Mouse (Mus musculus): Measurements from ENCODE around the gene Snx25. TPM values are rescaled to one million over a fixed set of nuclear protein-coding genes. Genes with fewer than 3 reads are reported as not detected.
"Not testable (repeated sequence)": the region's sequence is repeated elsewhere in the genome, so short reads cannot be mapped to it uniquely, and the experiment has no call there.

Snx25 gene
- polyA plus RNA-seq, 1 experiment from 2014 or later, result 7.9 TPM

GRCm38 (mm10) chr8:46142498-46143081 is 9.4 kb downstream of the Snx25 start:
- 89% methylated on average over 4 of the region's 4 CpGs for WGBS
- Histone ChIP-seq H3K36me3 (ENCODE audit: control insufficient read depth, insufficient read depth, low read length) (no peaks in the 10 kb centered on the region), H3K9ac (ENCODE audit: low read depth, low read length) (no peak overlapping the region), H3K9me3 (ENCODE audit: control insufficient read depth, low read length) (no peaks in the 10 kb centered on the region), H3K27me3 (ENCODE audit: control insufficient read depth, insufficient read depth, low read length) (no peaks in the 10 kb centered on the region), H3K27ac (ENCODE audit: low read depth, low read length) (no peak overlapping the region), H3K4me2 (replicated peaks; ENCODE audit: low read depth, low read length) (no peak overlapping the region), H3K4me1 (replicated peaks; ENCODE audit: control insufficient read depth, insufficient read depth, low read length) (no peaks in the 10 kb centered on the region), H3K4me3 (ENCODE audit: low read depth, low read length) (no peak overlapping the region)
- ATAC-seq (ENCODE audit: low FRiP score) (no peak), DNase-seq (ENCODE audit: low spot score) (no peak)

DNA sequence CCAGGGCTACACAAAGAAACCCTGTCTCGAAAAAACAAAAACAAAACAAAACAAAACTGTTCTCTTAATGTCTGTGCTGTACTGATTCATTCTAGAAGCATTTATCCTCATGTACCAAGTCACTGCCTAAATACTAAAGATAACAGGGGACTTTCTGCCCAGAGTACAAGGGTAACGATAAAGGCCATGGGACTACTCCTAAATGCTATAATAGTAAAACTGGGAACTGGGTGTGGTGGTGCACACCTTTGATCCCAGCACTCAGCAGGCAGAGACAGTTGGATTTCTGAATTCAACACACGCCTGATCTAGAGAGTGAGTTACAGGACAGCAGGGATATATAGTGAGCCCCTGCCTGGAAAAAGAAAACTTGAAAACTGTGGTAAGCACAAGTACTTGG is 10.3 kb downstream of the Snx25 start:
- DNase-seq (ENCODE audit: low spot score), result no peak
- WGBS, result 93% methylated on average over 3 of the region's 3 CpGs
- no peak for ATAC-seq (ENCODE audit: low FRiP score)
- Histone ChIP-seq H3K9me3 (ENCODE audit: control insufficient read depth, low read length) (no peaks in the 10 kb centered on the region), H3K27me3 (ENCODE audit: control insufficient read depth, insufficient read depth, low read length) (no peaks in the 10 kb centered on the region), H3K9ac (ENCODE audit: low read depth, low read length) (no peak overlapping the region), H3K36me3 (ENCODE audit: control insufficient read depth, insufficient read depth, low read length) (no peaks in the 10 kb centered on the region), H3K27ac (ENCODE audit: low read depth, low read length) (no peak overlapping the region), H3K4me3 (ENCODE audit: low read depth, low read length) (no peak overlapping the region), H3K4me2 (replicated peaks; ENCODE audit: low read depth, low read length) (no peak overlapping the region), H3K4me1 (replicated peaks; ENCODE audit: control insufficient read depth, insufficient read depth, low read length) (no peaks in the 10 kb centered on the region)

- Histone ChIP-seq H3K4me2 (replicated peaks; ENCODE audit: low read depth, low read length) (no peak overlapping the region), H3K27ac (ENCODE audit: low read depth, low read length) (no peak overlapping the region), H3K9me3 (ENCODE audit: control insufficient read depth, low read length) (no peaks in the 10 kb centered on the region), H3K9ac (ENCODE audit: low read depth, low read length) (no peak overlapping the region), H3K36me3 (ENCODE audit: control insufficient read depth, insufficient read depth, low read length) (no peaks in the 10 kb centered on the region), H3K4me3 (ENCODE audit: low read depth, low read length) (no peak overlapping the region), H3K27me3 (ENCODE audit: control insufficient read depth, insufficient read depth, low read length) (no peaks in the 10 kb centered on the region), H3K4me1 (replicated peaks; ENCODE audit: control insufficient read depth, insufficient read depth, low read length) (no peaks in the 10 kb centered on the region)
- DNase-seq (ENCODE audit: low spot score), result no peak
- no peak for ATAC-seq (ENCODE audit: low FRiP score)
- 86% methylated on average over 9 of the region's 9 CpGs for WGBS
These were observed 11.4 kb downstream of the Snx25 start for GRCm38 (mm10) chr8:46140376-46141120.

DNA sequence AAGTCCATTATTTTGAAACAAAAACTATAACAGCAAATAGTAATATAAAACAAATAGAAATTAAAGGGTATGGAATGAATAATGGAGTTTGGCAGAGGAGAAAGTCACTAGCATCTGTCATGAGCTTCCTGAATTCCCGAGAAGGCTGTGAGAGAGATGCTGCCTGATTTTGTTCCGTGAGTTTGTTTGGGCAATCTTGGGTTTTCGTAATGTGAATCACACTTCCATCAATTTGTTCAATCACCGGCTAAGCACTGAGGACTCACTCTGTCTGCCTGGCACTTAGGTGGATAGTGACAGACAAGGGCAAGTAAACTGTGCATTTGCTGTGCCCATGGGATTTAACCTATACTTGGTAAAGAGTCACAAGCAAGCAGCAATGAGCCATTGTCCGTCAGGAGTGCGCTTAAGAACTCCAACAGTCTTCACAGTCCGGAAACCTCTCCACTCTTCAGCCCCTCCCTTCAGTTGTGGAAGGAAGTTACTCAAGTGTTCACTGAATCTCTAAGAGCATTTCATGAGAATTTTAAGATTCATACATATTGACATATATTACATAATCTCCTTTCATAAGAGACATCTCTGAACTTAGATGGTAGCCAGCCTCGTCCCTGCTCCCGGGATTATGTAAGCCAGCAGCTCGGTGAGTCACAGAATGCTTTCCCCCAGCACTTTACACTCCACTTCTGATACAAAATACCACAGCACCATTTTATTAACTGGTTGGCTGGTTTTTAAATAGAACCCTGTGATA is 13.9 kb downstream of the Snx25 start:
- H3K4me1 ChIP-seq (replicated peaks; ENCODE audit: control insufficient read depth, insufficient read depth, low read length), result no peaks in the 10 kb centered on the region
- no peaks in the 10 kb centered on the region for H3K27me3 ChIP-seq (ENCODE audit: control insufficient read depth, insufficient read depth, low read length)
- no peak overlapping the region for H3K9ac ChIP-seq (ENCODE audit: low read depth, low read length)
- DNase-seq (ENCODE audit: low spot score) (no peak), ATAC-seq (ENCODE audit: low FRiP score) (no peak)
- H3K4me3 ChIP-seq (ENCODE audit: low read depth, low read length), result no peak overlapping the region
- no peaks in the 10 kb centered on the region for H3K36me3 ChIP-seq (ENCODE audit: control insufficient read depth, insufficient read depth, low read length)
- 86% methylated on average over 10 of the region's 10 CpGs for WGBS
- H3K27ac ChIP-seq (ENCODE audit: low read depth, low read length), result no peak overlapping the region
- H3K9me3 ChIP-seq (ENCODE audit: control insufficient read depth, low read length), result no peaks in the 10 kb centered on the region
- no peak overlapping the region for H3K4me2 ChIP-seq (replicated peaks; ENCODE audit: low read depth, low read length)

DNA sequence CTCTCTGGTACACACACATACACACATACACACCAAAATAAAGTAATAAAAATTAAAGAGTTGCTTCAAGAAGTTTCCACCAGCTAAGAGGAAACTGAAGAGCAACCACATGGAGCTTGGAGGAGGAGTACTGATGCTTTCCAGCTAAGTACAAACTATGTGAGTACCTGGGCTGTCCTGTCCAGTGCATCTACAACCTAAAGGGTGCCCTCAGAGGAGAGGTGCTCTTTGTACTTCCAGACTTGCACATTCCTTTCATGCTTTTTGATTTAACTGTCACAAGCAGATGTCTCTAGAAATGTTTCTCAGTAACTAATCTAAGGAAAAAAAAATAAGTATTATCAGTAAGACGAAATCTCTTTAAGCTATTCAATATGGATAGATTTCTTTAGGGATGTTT is 14.6 kb downstream of the Snx25 start:
- ATAC-seq (ENCODE audit: low FRiP score) (no peak), DNase-seq (ENCODE audit: low spot score) (no peak)
- H3K4me3 ChIP-seq (ENCODE audit: low read depth, low read length), result no peak overlapping the region
- H3K4me2 ChIP-seq (replicated peaks; ENCODE audit: low read depth, low read length), result no peak overlapping the region
- no peaks in the 10 kb centered on the region for H3K36me3 ChIP-seq (ENCODE audit: control insufficient read depth, insufficient read depth, low read length)
- no peaks in the 10 kb centered on the region for H3K4me1 ChIP-seq (replicated peaks; ENCODE audit: control insufficient read depth, insufficient read depth, low read length)
- no peaks in the 10 kb centered on the region for H3K9me3 ChIP-seq (ENCODE audit: control insufficient read depth, low read length)
- H3K27me3 ChIP-seq (ENCODE audit: control insufficient read depth, insufficient read depth, low read length), result no peaks in the 10 kb centered on the region
- H3K27ac ChIP-seq (ENCODE audit: low read depth, low read length), result no peak overlapping the region
- WGBS, result 80% methylated on average over 1 of the region's 1 CpGs
- no peak overlapping the region for H3K9ac ChIP-seq (ENCODE audit: low read depth, low read length)

DNA sequence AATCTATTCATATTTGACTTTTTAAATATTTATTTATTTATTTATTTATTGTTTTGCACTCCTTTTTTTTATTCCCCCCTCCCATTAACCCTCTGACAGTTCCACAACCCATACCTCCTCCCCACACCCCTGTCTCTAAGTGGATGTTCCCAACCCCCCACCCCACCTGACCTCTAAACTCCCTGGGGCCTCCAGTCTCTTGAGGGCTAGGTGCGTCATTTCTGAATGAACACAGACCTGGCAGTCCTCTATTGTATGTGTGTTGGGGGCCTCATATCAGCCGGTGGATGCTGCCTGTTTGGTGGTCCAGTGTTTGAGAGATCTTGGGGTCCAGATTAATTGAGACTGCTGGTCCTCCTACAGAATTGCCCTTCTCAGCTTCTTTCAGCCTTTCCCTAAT is 16.4 kb downstream of the Snx25 start:
- not testable (repeated sequence) for H3K4me2 ChIP-seq (replicated peaks; ENCODE audit: low read depth, low read length); H3K4me3 ChIP-seq (ENCODE audit: low read depth, low read length); ATAC-seq (ENCODE audit: low FRiP score); H3K27me3 ChIP-seq (ENCODE audit: control insufficient read depth, insufficient read depth, low read length); H3K36me3 ChIP-seq (ENCODE audit: control insufficient read depth, insufficient read depth, low read length); H3K9me3 ChIP-seq (ENCODE audit: control insufficient read depth, low read length); DNase-seq (ENCODE audit: low spot score); H3K27ac ChIP-seq (ENCODE audit: low read depth, low read length); H3K4me1 ChIP-seq (replicated peaks; ENCODE audit: control insufficient read depth, insufficient read depth, low read length); H3K9ac ChIP-seq (ENCODE audit: low read depth, low read length)
- 93% methylated on average over 2 of the region's 2 CpGs for WGBS

- 86% methylated on average over 2 of the region's 2 CpGs for WGBS
- DNase-seq (ENCODE audit: low spot score), result no peak
- Histone ChIP-seq H3K9ac (ENCODE audit: low read depth, low read length) (no peak overlapping the region), H3K36me3 (ENCODE audit: control insufficient read depth, insufficient read depth, low read length) (no peaks in the 10 kb centered on the region), H3K27ac (ENCODE audit: low read depth, low read length) (no peak overlapping the region), H3K4me3 (ENCODE audit: low read depth, low read length) (no peak overlapping the region), H3K9me3 (ENCODE audit: control insufficient read depth, low read length) (no peaks in the 10 kb centered on the region), H3K4me1 (replicated peaks; ENCODE audit: control insufficient read depth, insufficient read depth, low read length) (no peaks in the 10 kb centered on the region), H3K27me3 (ENCODE audit: control insufficient read depth, insufficient read depth, low read length) (no peaks in the 10 kb centered on the region), H3K4me2 (replicated peaks; ENCODE audit: low read depth, low read length) (no peak overlapping the region)
- no peak for ATAC-seq (ENCODE audit: low FRiP score)
These were observed 21.5 kb downstream of the Snx25 start for GRCm38 (mm10) chr8:46130426-46130825.

DNA sequence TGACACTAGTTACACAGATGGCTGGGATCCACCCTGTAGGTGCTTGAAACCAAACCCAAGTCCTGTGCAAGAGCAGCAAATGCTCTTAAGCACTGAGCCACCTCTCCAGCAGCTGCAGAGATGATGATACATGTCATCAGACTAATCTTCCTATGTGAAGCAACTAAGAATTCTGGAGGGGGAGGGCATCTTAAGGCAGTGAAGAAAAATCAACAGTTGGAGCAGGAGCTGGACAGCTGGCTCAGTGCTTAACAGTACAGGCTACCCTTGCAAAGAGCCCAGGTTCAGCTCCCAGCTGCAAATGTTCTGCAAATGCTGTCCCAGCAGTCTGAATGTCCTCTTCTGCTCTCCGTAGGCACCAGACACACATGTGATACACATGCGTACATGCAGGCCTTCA is 29.5 kb downstream of the Snx25 start:
- DNase-seq (ENCODE audit: low spot score) (no peak), ATAC-seq (ENCODE audit: low FRiP score) (no peak)
- no peak overlapping the region for H3K9ac ChIP-seq (ENCODE audit: low read depth, low read length)
- 96% methylated on average over 2 of the region's 2 CpGs for WGBS
- no peaks in the 10 kb centered on the region for H3K9me3 ChIP-seq (ENCODE audit: control insufficient read depth, low read length)
- no peaks in the 10 kb centered on the region for H3K36me3 ChIP-seq (ENCODE audit: control insufficient read depth, insufficient read depth, low read length)
- no peaks in the 10 kb centered on the region for H3K4me1 ChIP-seq (replicated peaks; ENCODE audit: control insufficient read depth, insufficient read depth, low read length)
- H3K27ac ChIP-seq (ENCODE audit: low read depth, low read length), result no peak overlapping the region
- no peak overlapping the region for H3K4me3 ChIP-seq (ENCODE audit: low read depth, low read length)
- H3K27me3 ChIP-seq (ENCODE audit: control insufficient read depth, insufficient read depth, low read length), result no peaks in the 10 kb centered on the region
- no peak overlapping the region for H3K4me2 ChIP-seq (replicated peaks; ENCODE audit: low read depth, low read length)

- DNase-seq (ENCODE audit: low spot score) (no peak), ATAC-seq (ENCODE audit: low FRiP score) (no peak)
- Histone ChIP-seq H3K27ac (ENCODE audit: low read depth, low read length) (no peak overlapping the region), H3K27me3 (ENCODE audit: control insufficient read depth, insufficient read depth, low read length) (no peaks in the 10 kb centered on the region), H3K9ac (ENCODE audit: low read depth, low read length) (no peak overlapping the region), H3K4me2 (replicated peaks; ENCODE audit: low read depth, low read length) (no peak overlapping the region), H3K4me3 (ENCODE audit: low read depth, low read length) (no peak overlapping the region), H3K36me3 (ENCODE audit: control insufficient read depth, insufficient read depth, low read length) (no peaks in the 10 kb centered on the region), H3K4me1 (replicated peaks; ENCODE audit: control insufficient read depth, insufficient read depth, low read length) (no peaks in the 10 kb centered on the region), H3K9me3 (ENCODE audit: control insufficient read depth, low read length) (no peaks in the 10 kb centered on the region)
- WGBS, result 90% methylated on average over 3 of the region's 3 CpGs
These were observed 32.8 kb downstream of the Snx25 start for GRCm38 (mm10) chr8:46119176-46119575.

Measured in hindbrain, embryonic 11.5 days (tissue).